Mouse (Mus musculus) MEL (cell line): Measurements from ENCODE around the gene Dhrs7b.

Experiments
- CHD1 ChIP-seq: IDR thresholded peaks from 2 replicates; pipeline ENCODE4 v1.6.1; 2012; ENCODE audit warnings: low read depth, mild to moderate bottlenecking, inconsistent platforms, low read length, improper control_type of control experiment
- CTCF ChIP-seq, 3 experiments: IDR thresholded peaks in 2 of 3; conservative IDR thresholded peaks in 1 of 3; 2 replicates each; pipeline ENCODE4 v1.5.1; 2011 to 2012; ENCODE audit warnings: low read length in 3 of 3, low read depth in 2 of 3, mild to moderate bottlenecking in 2 of 3, improper control_type of control experiment in 1 of 3, inconsistent platforms in 1 of 3, mixed read lengths in 1 of 3, moderate library complexity in 1 of 3; ENCODE audit not compliant: control insufficient read depth in 1 of 3, insufficient read depth in 1 of 3, poor library complexity in 1 of 3, severe bottlenecking in 1 of 3
- E2F4 ChIP-seq: IDR thresholded peaks from 2 replicates; pipeline ENCODE4 v1.6.1; 2011; ENCODE audit warnings: low read depth, low read length, improper control_type of control experiment, borderline replicate concordance
- EP300 ChIP-seq, 2 experiments: IDR thresholded peaks; 2 replicates each; pipeline ENCODE4 v1.6.1; 2011; ENCODE audit warnings: improper control_type of control experiment in 2 of 2, low read length in 2 of 2, low read depth in 1 of 2, mild to moderate bottlenecking in 1 of 2
- MEF2A ChIP-seq: IDR thresholded peaks from 2 replicates; pipeline ENCODE4 v1.6.1; 2014; ENCODE audit warnings: low read depth, mild to moderate bottlenecking, inconsistent platforms, low read length, improper control_type of control experiment; ENCODE audit not compliant: poor library complexity, insufficient replicate concordance, severe bottlenecking; ENCODE audit errors: extremely low read depth
- NRF1 ChIP-seq: IDR thresholded peaks from 2 replicates; pipeline ENCODE4 v1.6.1; 2014; ENCODE audit warnings: low read depth, mild to moderate bottlenecking, inconsistent platforms, low read length, improper control_type of control experiment, moderate library complexity; ENCODE audit not compliant: poor library complexity, insufficient read depth, severe bottlenecking
- SMC3 ChIP-seq: IDR thresholded peaks from 2 replicates; pipeline ENCODE4 v1.6.1; 2011; ENCODE audit warnings: low read depth, low read length, improper control_type of control experiment
- USF1 ChIP-seq: IDR thresholded peaks from 2 replicates; pipeline ENCODE4 v1.6.1; 2014; ENCODE audit warnings: low read depth, mild to moderate bottlenecking, inconsistent platforms, low read length, improper control_type of control experiment, moderate library complexity
- ZC3H11A ChIP-seq: IDR thresholded peaks from 2 replicates; pipeline ENCODE4 v1.6.1; 2012; ENCODE audit warnings: low read depth, mild to moderate bottlenecking, inconsistent platforms, low read length, improper control_type of control experiment
- ZMIZ1 ChIP-seq: IDR thresholded peaks from 2 replicates; pipeline ENCODE4 v1.6.1; 2012; ENCODE audit warnings: low read depth, mild to moderate bottlenecking, inconsistent platforms, low read length, improper control_type of control experiment, moderate library complexity

DNA sequence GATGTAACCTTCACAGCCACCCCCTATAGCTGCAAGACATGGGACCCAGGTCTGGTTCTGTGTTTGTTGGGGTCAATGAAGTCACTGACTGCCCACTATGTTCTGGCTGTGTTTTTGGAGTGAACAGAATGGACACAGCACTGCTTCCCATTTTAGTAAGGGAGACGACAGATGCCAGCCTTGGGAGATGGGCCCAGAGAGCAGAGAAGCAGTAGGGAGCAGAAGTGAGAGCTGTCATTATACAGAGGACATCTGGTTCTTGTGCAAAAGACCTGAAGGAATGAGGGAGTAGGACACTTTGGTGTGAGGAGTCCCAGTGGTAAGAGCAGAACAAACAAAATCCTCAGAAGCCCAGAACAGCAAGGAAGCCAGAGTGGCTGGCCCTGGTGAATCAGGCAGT, 79.2 kb downstream of the Dhrs7b start:
- TF ChIP-seq E2F4 (no peak), MEF2A (no peak), CTCF (IDR thresholded peaks at IDR 0.05 in 2 of 3, conservative IDR thresholded peaks at IDR 0.05 in 1 of 3; ENCODE audit: control insufficient read depth in 1 of 3, insufficient read depth in 1 of 3, low read depth in 2 of 3, low read length in 3 of 3, poor library complexity in 1 of 3, severe bottlenecking in 1 of 3) (no peak), CHD1 (no peak), ZMIZ1 (no peak), NRF1 (no peak), ZC3H11A (no peak), SMC3 (no peak), EP300 (IDR thresholded peaks at IDR 0.05; ENCODE audit: low read depth in 1 of 2, low read length in 2 of 2) (no peak), USF1 (no peak)
